Mouse (Mus musculus): ENCODE data around the gene Agpat3. TPM values are rescaled to one million over a fixed set of nuclear protein-coding genes. Genes with fewer than 3 reads are reported as not detected.

Gene Agpat3
- polyA plus RNA-seq, 1 experiment from 2014 or later, result 99.7 TPM

- no peaks in the 10 kb centered on the region for H3K9me3 ChIP-seq (replicated peaks)
- no peak overlapping the region for H3K9ac ChIP-seq
- H3K27ac ChIP-seq (replicated peaks), result no peak overlapping the region
- peaks cover 35% of the 10 kb centered on the region; the same call in 1 of the 2 replicates for H3K36me3 ChIP-seq
- no peak overlapping the region for H3K4me2 ChIP-seq (replicated peaks)
- ATAC-seq (ENCODE audit: insufficient number of reproducible peaks, low FRiP score, low TSS enrichment, low read depth), result no peak
- no peaks in the 10 kb centered on the region for H3K27me3 ChIP-seq
- WGBS, result 49% methylated on average over 7 of the region's 7 CpGs
- H3K4me3 ChIP-seq (replicated peaks), result no peak overlapping the region
- H3K4me1 ChIP-seq, result peaks cover 10% of the 10 kb centered on the region; the same call in 1 of the 2 replicates
Observed at GRCm38 (mm10) chr10:78323214-78323880, 28.9 kb downstream of the Agpat3 start.

- Histone ChIP-seq H3K4me2 (replicated peaks) (no peak overlapping the region), H3K27ac (replicated peaks) (no peak overlapping the region), H3K9ac (no peak overlapping the region), H3K4me3 (replicated peaks) (no peak overlapping the region), H3K27me3 (no peaks in the 10 kb centered on the region), H3K4me1 (peaks cover 11% of the 10 kb centered on the region), H3K9me3 (replicated peaks) (no peaks in the 10 kb centered on the region), H3K36me3 (peaks cover 32% of the 10 kb centered on the region; the same call in 1 of the 2 replicates)
- ATAC-seq (ENCODE audit: insufficient number of reproducible peaks, low FRiP score, low TSS enrichment, low read depth), result no peak
- no CpG with 5 or more reads among the region's 1 CpGs for WGBS
Observed at GRCm38 (mm10) chr10:78322806-78323205, 29.5 kb downstream of the Agpat3 start.

GRCm38 (mm10) chr10:78321133-78321757, 31.0 kb downstream of the Agpat3 start:
- H3K4me1 ChIP-seq, result peaks cover 17% of the 10 kb centered on the region
- no peak overlapping the region for H3K4me3 ChIP-seq (replicated peaks)
- no peak for ATAC-seq (ENCODE audit: insufficient number of reproducible peaks, low FRiP score, low TSS enrichment, low read depth)
- H3K9ac ChIP-seq, result no peak overlapping the region
- H3K27ac ChIP-seq (replicated peaks), result no peak overlapping the region; the same call in 1 of the 2 replicates
- H3K9me3 ChIP-seq (replicated peaks), result no peaks in the 10 kb centered on the region
- no peaks in the 10 kb centered on the region for H3K27me3 ChIP-seq
- peaks cover 27% of the 10 kb centered on the region; the same call in 1 of the 2 replicates for H3K36me3 ChIP-seq
- 71% methylated on average over 3 of the region's 3 CpGs for WGBS
- no peak overlapping the region for H3K4me2 ChIP-seq (replicated peaks)

- WGBS, result 69% methylated on average over 1 of the region's 1 CpGs
- H3K27ac ChIP-seq (replicated peaks), result peak overlapping the region; percentile 29; the same call in 1 of the 2 replicates
Observed at GRCm38 (mm10) chr10:78320526-78320925, 31.8 kb downstream of the Agpat3 start.

GRCm38 (mm10) chr10:78319940-78320339, 32.3 kb downstream of the Agpat3 start:
- peaks cover 19% of the 10 kb centered on the region; the same call in 1 of the 2 replicates for H3K36me3 ChIP-seq
- no peak overlapping the region for H3K4me3 ChIP-seq (replicated peaks)
- H3K4me1 ChIP-seq, result peaks cover 19% of the 10 kb centered on the region
- no peak for ATAC-seq (ENCODE audit: insufficient number of reproducible peaks, low FRiP score, low TSS enrichment, low read depth)
- no peak overlapping the region for H3K4me2 ChIP-seq (replicated peaks)
- no peaks in the 10 kb centered on the region for H3K27me3 ChIP-seq
- no peaks in the 10 kb centered on the region for H3K9me3 ChIP-seq (replicated peaks)
- WGBS, result 77% methylated on average over 9 of the region's 9 CpGs
- H3K9ac ChIP-seq, result no peak overlapping the region
- H3K27ac ChIP-seq (replicated peaks), result peak overlapping the region; percentile 29; the same call in 1 of the 2 replicates

More at GRCm38 (mm10) chr10:78320526-78320925, 31.8 kb downstream of the Agpat3 start:
- Histone ChIP-seq H3K4me1 (peaks cover 17% of the 10 kb centered on the region), H3K27me3 (no peaks in the 10 kb centered on the region), H3K9me3 (replicated peaks) (no peaks in the 10 kb centered on the region), H3K4me3 (replicated peaks) (no peak overlapping the region), H3K36me3 (peaks cover 23% of the 10 kb centered on the region; the same call in 1 of the 2 replicates), H3K9ac (no peak overlapping the region), H3K4me2 (replicated peaks) (no peak overlapping the region)
- no peak for ATAC-seq (ENCODE audit: insufficient number of reproducible peaks, low FRiP score, low TSS enrichment, low read depth)

GRCm38 (mm10) chr10:78317270-78317923, 34.9 kb downstream of the Agpat3 start:
- Histone ChIP-seq H3K36me3 (0 out of 2 replicates have a peak, but pooled peaks cover 8% of the 10 kb centered on the region), H3K9ac (no peak overlapping the region), H3K4me2 (replicated peaks) (no peak overlapping the region), H3K4me3 (replicated peaks) (no peak overlapping the region), H3K27ac (replicated peaks) (peak overlapping the region; percentile 45; the same call in 1 of the 2 replicates), H3K27me3 (no peaks in the 10 kb centered on the region), H3K4me1 (peaks cover 23% of the 10 kb centered on the region), H3K9me3 (replicated peaks) (no peaks in the 10 kb centered on the region)
- WGBS, result 62% methylated on average over 11 of the region's 11 CpGs
- ATAC-seq (ENCODE audit: insufficient number of reproducible peaks, low FRiP score, low TSS enrichment, low read depth), result peak; percentile 49; the same call in 1 of the 2 replicates

- Histone ChIP-seq H3K9me3 (replicated peaks) (no peaks in the 10 kb centered on the region), H3K27me3 (no peaks in the 10 kb centered on the region), H3K27ac (replicated peaks) (peak overlapping the region; percentile 52; the same call in 1 of the 2 replicates), H3K4me3 (replicated peaks) (no peak overlapping the region), H3K4me1 (peaks cover 31% of the 10 kb centered on the region), H3K36me3 (peaks cover 11% of the 10 kb centered on the region; the same call in 1 of the 2 replicates), H3K9ac (no peak overlapping the region), H3K4me2 (replicated peaks) (no peak overlapping the region)
- ATAC-seq (ENCODE audit: insufficient number of reproducible peaks, low FRiP score, low TSS enrichment, low read depth), result no peak
- WGBS, result 83% methylated on average over 15 of the region's 15 CpGs
Observed at GRCm38 (mm10) chr10:78316228-78317087, 35.8 kb downstream of the Agpat3 start.

- no peak for ATAC-seq (ENCODE audit: insufficient number of reproducible peaks, low FRiP score, low TSS enrichment, low read depth)
- Histone ChIP-seq H3K9ac (no peak overlapping the region), H3K27me3 (no peaks in the 10 kb centered on the region), H3K27ac (replicated peaks) (0 out of 2 replicates have a peak overlapping the region, but pooled peaks have one; percentile 7), H3K36me3 (peaks cover 10% of the 10 kb centered on the region; the same call in 1 of the 2 replicates), H3K4me1 (peaks cover 37% of the 10 kb centered on the region), H3K4me3 (replicated peaks) (no peak overlapping the region), H3K4me2 (replicated peaks) (no peak overlapping the region), H3K9me3 (replicated peaks) (no peaks in the 10 kb centered on the region)
- 75% methylated on average over 1 of the region's 1 CpGs for WGBS
Observed at GRCm38 (mm10) chr10:78315145-78315544, 37.1 kb downstream of the Agpat3 start.

- Histone ChIP-seq H3K4me2 (replicated peaks) (0 out of 2 replicates have a peak overlapping the region, but pooled peaks have one; percentile 4), H3K36me3 (peaks cover 8% of the 10 kb centered on the region; the same call in 1 of the 2 replicates), H3K27me3 (no peaks in the 10 kb centered on the region), H3K4me3 (replicated peaks) (no peak overlapping the region), H3K9ac (peak overlapping the region; percentile 18; the same call in 1 of the 2 replicates), H3K9me3 (replicated peaks) (no peaks in the 10 kb centered on the region), H3K27ac (replicated peaks) (peak overlapping the region; percentile 51; the same call in 1 of the 2 replicates), H3K4me1 (peaks cover 27% of the 10 kb centered on the region)
- WGBS, result 66% methylated on average over 13 of the region's 13 CpGs
- ATAC-seq (ENCODE audit: insufficient number of reproducible peaks, low FRiP score, low TSS enrichment, low read depth), result no peak
Observed at GRCm38 (mm10) chr10:78311886-78312635, 40.2 kb downstream of the Agpat3 start.

GRCm38 (mm10) chr10:78310747-78311267, 41.5 kb downstream of the Agpat3 start:
- Histone ChIP-seq H3K9me3 (replicated peaks) (no peaks in the 10 kb centered on the region), H3K4me1 (peaks cover 34% of the 10 kb centered on the region), H3K27ac (replicated peaks) (no peak overlapping the region), H3K4me3 (replicated peaks) (no peak overlapping the region), H3K36me3 (peaks cover 8% of the 10 kb centered on the region; the same call in 1 of the 2 replicates), H3K27me3 (no peaks in the 10 kb centered on the region), H3K4me2 (replicated peaks) (no peak overlapping the region), H3K9ac (no peak overlapping the region)
- no peak for ATAC-seq (ENCODE audit: insufficient number of reproducible peaks, low FRiP score, low TSS enrichment, low read depth)
- WGBS, result 43% methylated on average over 5 of the region's 5 CpGs
